Mouse (Mus musculus) C2C12 (cell line): ENCODE measurements around the gene Dctd.

Experiments
- CEBPB ChIP-seq: IDR thresholded peaks from one replicate; pipeline ENCODE4 v1.6.1; 2011; ENCODE audit warnings: low read depth, mild to moderate bottlenecking, control low read depth, moderate library complexity
- CTCF ChIP-seq: IDR thresholded peaks from one replicate; pipeline ENCODE4 v1.5.1; 2011; ENCODE audit not compliant: control insufficient read depth, insufficient read depth, insufficient read length
- FOSL1 ChIP-seq: IDR thresholded peaks from one replicate; pipeline ENCODE4 v1.8.0; 2011; ENCODE audit warnings: mild to moderate bottlenecking, low read length; ENCODE audit not compliant: poor library complexity, insufficient read depth, severe bottlenecking
- MAX ChIP-seq: IDR thresholded peaks from one replicate; pipeline ENCODE4 v1.6.1; 2011; ENCODE audit warnings: mild to moderate bottlenecking, control low read depth
- MYOD1 ChIP-seq: IDR thresholded peaks from one replicate; pipeline ENCODE4 v1.6.1; 2011; ENCODE audit warnings: low read depth; ENCODE audit not compliant: control insufficient read depth, insufficient read length
- MYOG ChIP-seq: IDR thresholded peaks from one replicate; pipeline ENCODE4 v1.6.1; 2011; ENCODE audit not compliant: control insufficient read depth, insufficient read length; ENCODE audit errors: extremely low read depth
- USF1 ChIP-seq: IDR thresholded peaks from one replicate; pipeline ENCODE4 v1.6.1; 2011; ENCODE audit warnings: low read depth, mild to moderate bottlenecking, control low read depth, moderate library complexity

DNA sequence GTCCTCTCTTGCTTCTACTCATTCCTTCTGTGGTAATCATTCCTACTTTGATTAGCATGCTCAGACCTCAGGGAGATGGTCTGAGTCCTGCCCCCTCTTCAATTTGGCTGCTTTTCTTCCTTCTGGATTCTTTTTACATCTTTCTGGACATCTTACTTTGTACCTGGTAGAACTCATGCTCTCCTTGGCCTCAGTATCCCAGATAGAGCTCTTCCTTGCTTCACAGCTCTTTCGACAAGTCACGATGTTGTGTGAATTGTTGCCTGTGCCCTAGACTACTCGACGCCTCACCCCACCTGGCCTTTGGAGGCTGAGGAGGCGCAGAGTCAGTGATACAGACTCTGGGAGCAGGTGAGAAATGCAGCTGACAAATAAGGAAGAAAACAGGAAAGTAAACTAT lies 3.5 kb upstream of the Dctd start:
- TF ChIP-seq CTCF, result no peak
- TF ChIP-seq USF1, result no peak
- TF ChIP-seq MYOD1, result no peak
- no peak for TF ChIP-seq CEBPB
- no peak for TF ChIP-seq MAX
- TF ChIP-seq MYOG, result no peak
- no peak for TF ChIP-seq FOSL1
